Mouse (Mus musculus) C2C12 (cell line): Measurements from ENCODE around the gene Polrmt. TPM values are rescaled to one million over a fixed set of nuclear protein-coding genes. Genes with fewer than 3 reads are reported as not detected.
A peak's percentile ranks its signal among the peaks of the same experiment; 100 is the strongest.

Experiments used
- H3K27me3 ChIP-seq: one replicate; pipeline ENCODE4 v1.6.1; 2011; ENCODE audit not compliant: control insufficient read depth, insufficient read depth, insufficient read length
- H3K36me3 ChIP-seq: one replicate; pipeline ENCODE4 v1.6.1; 2011; ENCODE audit not compliant: control insufficient read depth, insufficient read depth
- H3K4me3 ChIP-seq: one replicate; pipeline ENCODE4 v1.5.1; 2011; ENCODE audit warnings: mild to moderate bottlenecking, control low read depth; ENCODE audit not compliant: poor library complexity, insufficient read depth, severe bottlenecking
- H3K79me2 ChIP-seq: one replicate; pipeline ENCODE4 v1.6.1; 2011; ENCODE audit not compliant: control insufficient read depth, insufficient read depth
- H3K79me3 ChIP-seq: one replicate; pipeline ENCODE4 v1.6.1; 2011; ENCODE audit warnings: low read depth, control low read depth
- H3ac ChIP-seq: one replicate; pipeline ENCODE3; 2011; ENCODE audit warnings: low read depth; ENCODE audit not compliant: control insufficient read depth, insufficient read length
- CEBPB ChIP-seq: IDR thresholded peaks from one replicate; pipeline ENCODE4 v1.6.1; 2011; ENCODE audit warnings: low read depth, mild to moderate bottlenecking, control low read depth, moderate library complexity
- CTCF ChIP-seq: IDR thresholded peaks from one replicate; pipeline ENCODE4 v1.5.1; 2011; ENCODE audit not compliant: control insufficient read depth, insufficient read depth, insufficient read length
- FOSL1 ChIP-seq: IDR thresholded peaks from one replicate; pipeline ENCODE4 v1.8.0; 2011; ENCODE audit warnings: mild to moderate bottlenecking, low read length; ENCODE audit not compliant: poor library complexity, insufficient read depth, severe bottlenecking
- MAX ChIP-seq: IDR thresholded peaks from one replicate; pipeline ENCODE4 v1.6.1; 2011; ENCODE audit warnings: mild to moderate bottlenecking, control low read depth
- MYOD1 ChIP-seq: IDR thresholded peaks from one replicate; pipeline ENCODE4 v1.6.1; 2011; ENCODE audit warnings: low read depth; ENCODE audit not compliant: control insufficient read depth, insufficient read length
- MYOG ChIP-seq: IDR thresholded peaks from one replicate; pipeline ENCODE4 v1.6.1; 2011; ENCODE audit not compliant: control insufficient read depth, insufficient read length; ENCODE audit errors: extremely low read depth
- USF1 ChIP-seq: IDR thresholded peaks from one replicate; pipeline ENCODE4 v1.6.1; 2011; ENCODE audit warnings: low read depth, mild to moderate bottlenecking, control low read depth, moderate library complexity
- polyA plus RNA-seq: library from polyadenylated mRNA; unstranded; fragments of >200 nt; fragmentation: generic; extraction: Trizol; gene quantifications from one replicate; pipeline ENCODE4 v1.2.1, GENCODE M21; 2012; ENCODE audit warnings: missing spikeins

Polrmt gene
- polyA plus RNA-seq, 1 experiment, result 56.5 TPM

GRCm38 (mm10) chr10:79717640-79718357, 28.6 kb downstream of the Polrmt start:
- no peaks in the 10 kb centered on the region for H3K79me3 ChIP-seq
- no peaks in the 10 kb centered on the region for H3K36me3 ChIP-seq
- no peak overlapping the region for H3K4me3 ChIP-seq
- no peaks in the 10 kb centered on the region for H3K79me2 ChIP-seq
- TF ChIP-seq CEBPB (no peak), MYOG (no peak), MYOD1 (no peak), FOSL1 (no peak), MAX (no peak), USF1 (no peak), CTCF (no peak)
- no peak overlapping the region for H3ac ChIP-seq
- H3K27me3 ChIP-seq, result peaks cover 50% of the 10 kb centered on the region

- peak overlapping the region; percentile 14 for H3K4me3 ChIP-seq
- peaks cover 42% of the 10 kb centered on the region for H3K27me3 ChIP-seq
- H3K79me3 ChIP-seq, result no peaks in the 10 kb centered on the region
- H3ac ChIP-seq, result no peak overlapping the region
- no peaks in the 10 kb centered on the region for H3K79me2 ChIP-seq
- no peak for TF ChIP-seq FOSL1
- no peak for TF ChIP-seq MYOD1
- TF ChIP-seq MAX, result no peak
- TF ChIP-seq CTCF, result no peak
- no peak for TF ChIP-seq USF1
- no peak for TF ChIP-seq MYOG
- TF ChIP-seq CEBPB, result no peak
- H3K36me3 ChIP-seq, result peaks cover 3% of the 10 kb centered on the region
Observed at GRCm38 (mm10) chr10:79716988-79717355, 29.4 kb downstream of the Polrmt start.

- Histone ChIP-seq H3K4me3 (peak within 1 kb of the TSS; percentile 14), H3ac (peak within 1 kb of the TSS; percentile 47), H3K79me3 (no peaks in the 10 kb centered on the region), H3K27me3 (peaks cover 40% of the 10 kb centered on the region), H3K79me2 (no peaks in the 10 kb centered on the region), H3K36me3 (peaks cover 8% of the 10 kb centered on the region)
- TF ChIP-seq FOSL1 (no peak), MAX (no peak), MYOD1 (no peak), CEBPB (no peak), USF1 (no peak), MYOG (no peak), CTCF (no peak)
Observed at GRCm38 (mm10) chr10:79716254-79716987, 30.0 kb downstream of the Polrmt start, which contains the start of gene Hcn2. Gene Hcn2, plus strand, starts transcription at chr10:79716634.

- TF ChIP-seq MAX (no peak), MYOG (no peak), CTCF (no peak), MYOD1 (no peak), CEBPB (no peak)
Observed at GRCm38 (mm10) chr10:79714996-79715395, 31.4 kb downstream of the Polrmt start.

GRCm38 (mm10) chr10:79713163-79713562, 33.2 kb downstream of the Polrmt start:
- peaks cover 18% of the 10 kb centered on the region for H3K79me2 ChIP-seq
- peaks cover 38% of the 10 kb centered on the region for H3K36me3 ChIP-seq
- H3K4me3 ChIP-seq, result no peak overlapping the region
- H3K27me3 ChIP-seq, result peaks cover 23% of the 10 kb centered on the region
- TF ChIP-seq CTCF, result no peak
- TF ChIP-seq FOSL1, result no peak
- no peak for TF ChIP-seq CEBPB
- TF ChIP-seq MYOG, result no peak
- no peak for TF ChIP-seq MYOD1
- no peak for TF ChIP-seq MAX
- no peak for TF ChIP-seq USF1
- H3ac ChIP-seq, result no peak overlapping the region
- peaks cover 16% of the 10 kb centered on the region for H3K79me3 ChIP-seq

More at GRCm38 (mm10) chr10:79714996-79715395, 31.4 kb downstream of the Polrmt start:
- no peaks in the 10 kb centered on the region for H3K79me2 ChIP-seq
- H3K4me3 ChIP-seq, result no peak overlapping the region
- peaks cover 21% of the 10 kb centered on the region for H3K36me3 ChIP-seq
- no peaks in the 10 kb centered on the region for H3K79me3 ChIP-seq
- H3ac ChIP-seq, result no peak overlapping the region
- H3K27me3 ChIP-seq, result peaks cover 32% of the 10 kb centered on the region
